Mouse (Mus musculus): ENCODE data around the gene Erich2.

DNA sequence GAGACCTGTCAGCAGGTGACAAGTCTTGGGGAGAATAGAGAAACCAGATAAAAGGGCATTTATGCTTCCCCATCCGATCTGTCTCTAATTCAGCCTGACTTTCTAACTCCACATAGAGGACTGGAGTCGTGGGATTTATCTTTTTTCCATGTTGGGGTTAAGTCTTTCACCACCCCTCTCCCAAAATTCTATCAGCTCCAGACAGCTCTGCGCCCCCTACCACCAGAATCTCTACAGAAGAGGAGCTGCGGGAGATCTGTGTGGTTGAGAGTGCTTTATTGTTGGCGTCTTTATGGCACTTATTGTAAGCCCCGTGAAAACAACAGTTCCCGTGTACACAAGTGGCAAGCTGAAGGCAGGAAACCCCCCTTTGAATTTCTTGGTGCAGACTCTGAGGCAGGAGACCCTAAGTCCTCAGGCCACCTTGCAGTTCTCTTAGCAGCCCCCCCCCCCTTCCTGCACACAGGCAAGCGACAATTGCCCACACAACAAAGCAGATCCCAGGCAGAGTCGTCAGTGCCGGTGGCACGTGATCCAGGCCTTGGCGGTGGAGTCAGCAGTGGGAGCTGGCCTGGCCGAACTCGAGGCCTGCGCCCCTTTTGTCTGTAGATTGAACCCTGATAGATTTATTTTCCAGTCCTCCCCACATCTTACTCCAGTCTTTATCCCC, 56.2 kb downstream of the Erich2 start:
- TF ChIP-seq POLR2A (IDR thresholded peaks at IDR 0.05; ENCODE audit: control insufficient read depth in 1 of 2, insufficient read depth in 1 of 2, low read depth in 1 of 2, low read length in 2 of 2, poor library complexity in 1 of 2) (no peak), MAFK (IDR thresholded peaks at IDR 0.05; ENCODE audit: borderline replicate concordance, low read depth, low read length) (no peak), CTCF (IDR thresholded peaks at IDR 0.05 in 2 of 3, conservative IDR thresholded peaks at IDR 0.05 in 1 of 3; ENCODE audit: control insufficient read depth in 1 of 3, insufficient read depth in 1 of 3, low read depth in 2 of 3, low read length in 3 of 3, poor library complexity in 1 of 3, severe bottlenecking in 1 of 3) (no peak), MYB (IDR thresholded peaks at IDR 0.05; ENCODE audit: low read depth, low read length) (no peak), NRF1 (IDR thresholded peaks at IDR 0.05; ENCODE audit: insufficient read depth, low read depth, low read length, poor library complexity, severe bottlenecking) (no peak), MAZ (IDR thresholded peaks at IDR 0.05; ENCODE audit: low read depth, low read length) (no peak), E2F4 (IDR thresholded peaks at IDR 0.05; ENCODE audit: borderline replicate concordance, low read depth, low read length) (no peak), HCFC1 (IDR thresholded peaks at IDR 0.05; ENCODE audit: low read depth, low read length) (no peak), USF1 (IDR thresholded peaks at IDR 0.05; ENCODE audit: low read depth, low read length) (no peak), GATA1 (IDR thresholded peaks at IDR 0.05; ENCODE audit: low read depth, low read length) (no peak), BHLHE40 (IDR thresholded peaks at IDR 0.05; ENCODE audit: borderline replicate concordance, low read depth, low read length) (no peak), ELF1 (IDR thresholded peaks at IDR 0.05; ENCODE audit: low read depth, low read length) (no peak), ZNF384 (IDR thresholded peaks at IDR 0.05; ENCODE audit: low read depth, low read length) (no peak)
